Mouse (Mus musculus): Measurements from ENCODE around the gene Ormdl3.
"Not testable (repeated sequence)": the region's sequence is repeated elsewhere in the genome, so short reads cannot be mapped to it uniquely, and the experiment has no call there.

Ormdl3 gene

DNA sequence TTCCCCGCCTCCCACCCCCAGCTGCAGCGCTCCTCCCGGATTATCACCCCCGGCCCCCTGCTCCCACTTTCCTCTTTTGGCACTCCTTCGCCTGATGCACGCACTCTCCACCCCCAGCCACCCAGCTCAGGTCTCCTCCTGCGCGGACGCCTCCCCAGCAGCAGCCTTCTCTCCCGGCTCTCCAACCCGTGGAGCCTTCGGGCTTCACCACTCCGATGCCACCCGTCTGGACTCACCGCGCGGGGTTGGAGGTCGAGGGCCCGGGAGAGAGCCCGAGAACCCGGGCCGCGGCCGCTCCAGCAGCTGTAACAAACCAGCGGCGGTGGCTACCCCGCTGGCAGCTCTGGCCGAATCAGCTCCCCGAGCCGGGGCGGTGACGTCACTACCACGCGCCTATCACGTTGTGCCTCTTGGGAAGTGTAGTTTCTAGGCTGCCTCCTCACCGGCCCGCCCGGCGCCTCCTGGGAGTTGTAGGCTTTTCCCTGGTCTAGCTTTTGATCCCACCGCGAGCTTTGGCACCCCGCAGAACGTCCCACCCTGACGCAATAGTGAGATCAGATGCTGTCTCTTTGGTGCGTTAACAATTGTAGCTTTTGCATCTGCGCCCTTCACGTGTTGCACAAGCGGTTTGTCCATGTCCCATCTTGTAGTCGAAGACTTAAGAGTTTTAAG lies at the start of gene Ormdl3:
TSS of gene Ormdl3 (minus strand) at position 477 of the 672 bp plus-strand sequence.
- peak; percentile 92 to 94 for DNase-seq (ENCODE audit: low read depth in 1 of 2, low spot score in 2 of 2)

DNA sequence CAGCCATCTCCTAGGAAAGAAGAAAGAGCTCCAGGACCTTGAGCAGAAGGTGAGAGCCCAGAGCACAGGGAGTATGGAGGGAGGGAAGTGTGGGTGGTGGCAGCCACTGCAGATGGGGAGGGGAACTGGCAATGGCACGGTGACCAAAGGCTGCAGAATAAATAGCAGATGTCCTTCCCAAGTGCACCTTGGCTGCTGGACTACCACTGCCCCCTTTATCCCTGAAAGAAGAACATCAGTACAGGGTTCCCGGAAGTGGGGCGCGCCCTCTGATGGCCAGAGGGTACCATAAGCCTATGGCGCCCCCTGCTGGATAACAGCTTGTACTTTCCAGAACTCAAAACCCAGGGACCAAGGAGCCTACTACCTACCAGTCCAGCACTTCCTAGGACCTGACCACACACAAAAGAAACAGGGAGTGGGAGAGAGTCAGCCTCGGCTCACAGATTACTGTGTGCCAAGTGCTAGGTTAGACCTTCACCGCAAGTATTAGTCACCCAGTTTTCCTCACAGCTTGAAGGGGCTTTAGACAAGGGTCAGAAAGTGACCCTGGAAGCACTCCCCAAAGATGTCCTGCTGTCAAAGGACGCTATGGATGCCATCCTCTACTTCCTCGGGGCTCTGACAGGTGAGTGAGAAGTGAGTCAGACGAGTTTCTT lies 48.3 kb upstream of the Ormdl3 start:
- DNase-seq (ENCODE audit: low read depth in 1 of 2, low spot score in 2 of 2), result not testable (repeated sequence)

DNA sequence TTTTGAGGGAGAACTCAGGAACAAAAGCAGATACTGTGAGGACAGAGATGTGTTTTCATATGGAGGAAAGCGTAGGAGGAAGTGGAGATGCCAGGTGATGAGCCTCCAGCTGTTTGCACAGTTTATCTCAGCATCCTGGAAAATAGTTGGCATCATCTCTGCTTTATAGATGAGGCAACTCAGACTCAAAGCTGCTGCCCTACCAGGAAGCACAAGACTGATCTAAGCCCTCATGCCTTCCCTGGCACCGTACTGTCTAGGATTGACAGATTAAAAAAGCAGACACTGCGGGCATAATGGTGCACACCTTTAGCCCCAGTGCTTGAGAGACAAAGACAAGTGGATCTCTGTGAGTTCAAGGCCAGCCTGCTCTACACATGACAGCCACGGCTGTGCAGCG lies 43.5 kb upstream of the Ormdl3 start:
- DNase-seq (ENCODE audit: low read depth in 1 of 2, low spot score in 2 of 2), result no peak

DNA sequence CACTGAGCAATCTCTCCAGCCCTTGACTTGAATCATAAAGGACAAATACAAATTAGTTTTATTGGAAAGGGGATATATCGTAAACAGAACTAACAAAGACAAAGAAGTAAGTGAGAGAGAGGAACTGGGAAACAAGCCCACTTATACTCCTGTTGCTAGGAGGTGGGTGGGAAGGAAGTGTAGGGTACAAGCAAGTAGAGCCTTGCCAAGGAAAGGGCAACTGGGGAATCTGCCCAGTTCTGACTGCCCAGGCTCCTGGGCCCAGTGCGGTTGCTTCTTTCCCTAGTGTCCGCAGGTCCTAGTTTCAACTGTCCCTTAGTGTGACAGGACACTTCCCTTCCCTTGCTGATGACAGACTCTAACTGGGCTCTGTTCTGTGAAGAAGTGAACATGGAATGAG lies 41.5 kb upstream of the Ormdl3 start:
- DNase-seq (ENCODE audit: low read depth in 1 of 2, low spot score in 2 of 2), result no peak

DNA sequence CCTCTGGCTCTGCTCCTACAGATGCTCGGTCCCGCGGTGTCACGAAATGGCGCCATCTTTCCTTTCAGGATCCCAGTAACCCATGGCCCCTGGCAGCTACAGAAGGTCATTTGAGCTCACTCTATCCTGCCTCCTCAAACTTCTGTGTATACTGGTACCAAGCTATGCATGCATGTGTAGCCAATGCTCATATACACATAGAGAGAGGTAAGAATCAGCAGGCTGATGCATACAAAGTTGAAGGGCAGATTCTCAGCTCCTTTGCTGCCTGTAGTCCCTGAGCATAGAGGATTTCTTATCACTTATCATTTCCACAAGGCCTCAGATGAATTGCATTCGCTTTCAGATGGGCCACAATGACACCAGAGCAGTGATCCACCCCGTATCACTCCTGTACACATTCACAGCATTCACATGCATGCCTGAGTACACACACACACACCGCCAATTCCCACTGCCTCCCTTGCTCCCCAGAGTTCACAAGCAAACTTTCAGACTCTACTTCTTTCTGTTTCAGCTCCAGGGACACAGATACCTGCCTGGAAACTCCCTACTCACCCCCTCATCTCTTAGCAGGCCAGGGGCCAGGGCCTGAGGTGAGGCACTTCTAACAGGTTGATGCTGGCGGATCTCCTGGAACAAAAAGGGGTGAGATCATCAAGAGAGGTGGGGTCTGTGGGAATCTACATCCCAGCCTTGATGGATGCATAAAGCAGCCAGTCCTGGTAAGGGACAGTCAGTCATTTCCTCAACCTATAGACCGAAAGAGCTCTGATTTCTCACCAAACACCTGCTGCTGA lies 38.6 kb upstream of the Ormdl3 start, which contains the start of the genes Gm12355 and Gsdma3:
TSS of gene Gm12355 (minus strand) at position 51 of the 800 bp plus-strand sequence.
TSS of gene Gsdma3 (plus strand) at position 750 of the 800 bp plus-strand sequence.
- no peak for DNase-seq (ENCODE audit: low read depth in 1 of 2, low spot score in 2 of 2)

DNA sequence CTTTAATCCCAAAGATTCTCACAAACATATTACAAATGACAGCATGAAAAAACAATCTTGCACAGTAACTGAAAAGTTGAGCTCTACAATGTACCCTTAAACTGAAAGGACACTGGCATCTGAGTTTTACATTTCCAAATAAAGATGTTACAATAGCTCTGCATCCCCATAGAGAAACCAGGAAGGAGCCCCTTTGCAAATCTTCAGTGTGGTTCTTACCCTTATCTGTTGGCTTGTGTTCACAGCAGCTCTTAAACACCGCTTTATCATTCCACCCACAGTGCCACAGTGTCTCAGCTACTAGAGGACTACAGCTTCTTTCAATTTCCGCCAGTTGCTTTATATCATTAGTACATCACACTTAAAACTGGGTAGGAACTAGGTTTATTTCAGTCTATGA lies 37.2 kb upstream of the Ormdl3 start:
- DNase-seq (ENCODE audit: low read depth in 1 of 2, low spot score in 2 of 2), result not testable (repeated sequence)

DNA sequence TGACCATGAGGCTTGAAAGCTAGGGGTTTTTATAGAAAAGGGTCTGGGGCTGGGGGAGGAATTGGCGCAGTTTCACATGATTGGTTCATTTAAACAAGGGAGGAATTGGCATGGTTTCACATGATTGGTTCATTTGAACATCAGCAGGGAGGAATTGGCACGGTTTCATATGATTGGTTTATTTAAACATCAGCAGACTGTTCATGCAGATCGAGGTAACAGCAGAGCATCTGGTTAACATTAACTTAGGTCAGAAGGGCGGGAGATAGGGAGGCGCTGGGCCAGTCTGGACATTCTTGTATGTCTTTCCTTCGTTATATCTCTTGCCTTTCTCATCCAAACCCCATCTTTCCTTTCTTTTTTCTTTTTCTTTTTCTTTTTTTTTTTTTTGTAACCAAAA lies 36.8 kb upstream of the Ormdl3 start:
- DNase-seq (ENCODE audit: low read depth in 1 of 2, low spot score in 2 of 2), result not testable (repeated sequence)

DNA sequence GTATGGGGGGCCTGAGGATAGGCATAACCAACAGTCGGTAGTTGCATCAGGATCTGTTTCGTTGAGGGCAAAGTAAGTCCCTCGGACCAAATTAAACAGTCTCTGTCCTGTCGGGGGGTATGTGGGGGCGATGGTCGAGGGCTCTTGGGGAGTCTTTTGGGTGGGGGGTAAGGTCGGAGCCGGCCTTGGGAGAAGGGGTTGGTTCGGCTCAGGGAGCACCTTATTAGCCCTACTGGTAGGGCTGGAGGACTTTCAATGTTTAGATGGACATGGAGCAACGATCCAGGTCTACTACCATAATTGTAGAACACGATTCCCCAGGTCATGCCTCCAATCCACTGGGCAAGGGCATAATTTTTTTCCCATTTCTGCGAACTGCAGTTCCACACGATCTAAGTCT lies 33.6 kb upstream of the Ormdl3 start:
- DNase-seq (ENCODE audit: low read depth in 1 of 2, low spot score in 2 of 2), result no peak

DNA sequence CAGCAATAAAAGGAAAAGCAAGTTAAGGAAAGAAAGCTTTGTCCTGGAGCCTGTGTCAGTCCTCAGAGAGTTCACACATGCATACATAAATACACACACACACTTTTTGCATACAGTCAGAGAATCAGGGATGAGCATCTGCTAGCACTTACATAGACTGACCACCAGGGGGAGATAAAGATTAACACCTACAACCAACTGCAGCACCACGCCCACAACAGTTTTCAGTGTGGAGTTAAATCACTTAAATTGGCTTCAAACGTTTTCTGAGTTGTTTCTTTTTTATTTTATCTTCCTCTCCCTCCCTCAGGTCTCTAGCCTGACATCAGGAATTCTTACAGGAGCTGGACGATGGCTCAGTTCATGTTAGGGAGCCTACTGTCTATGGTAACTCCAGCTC lies 19.6 kb upstream of the Ormdl3 start:
- DNase-seq (ENCODE audit: low read depth in 1 of 2, low spot score in 2 of 2), result no peak

DNA sequence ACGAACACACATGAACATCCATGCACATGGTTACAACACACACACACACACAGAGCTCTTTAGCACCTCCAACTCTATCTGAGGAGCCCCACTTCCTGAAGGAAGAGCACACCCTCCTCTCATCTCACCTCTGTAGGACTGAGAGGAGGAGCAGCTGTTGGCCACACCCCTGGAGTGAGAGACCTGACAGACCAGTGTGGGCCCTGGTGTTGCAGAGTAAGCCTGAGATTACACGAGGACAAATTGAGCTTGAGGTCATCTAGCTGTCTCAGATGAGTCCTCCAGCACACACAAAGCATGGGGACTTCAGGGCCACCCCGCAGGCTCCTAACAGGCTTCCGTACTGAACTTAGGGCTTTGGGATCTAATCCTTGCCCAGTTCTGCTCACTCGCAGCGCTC lies 17.7 kb upstream of the Ormdl3 start:
- DNase-seq (ENCODE audit: low read depth in 1 of 2, low spot score in 2 of 2), result not testable (repeated sequence)

DNA sequence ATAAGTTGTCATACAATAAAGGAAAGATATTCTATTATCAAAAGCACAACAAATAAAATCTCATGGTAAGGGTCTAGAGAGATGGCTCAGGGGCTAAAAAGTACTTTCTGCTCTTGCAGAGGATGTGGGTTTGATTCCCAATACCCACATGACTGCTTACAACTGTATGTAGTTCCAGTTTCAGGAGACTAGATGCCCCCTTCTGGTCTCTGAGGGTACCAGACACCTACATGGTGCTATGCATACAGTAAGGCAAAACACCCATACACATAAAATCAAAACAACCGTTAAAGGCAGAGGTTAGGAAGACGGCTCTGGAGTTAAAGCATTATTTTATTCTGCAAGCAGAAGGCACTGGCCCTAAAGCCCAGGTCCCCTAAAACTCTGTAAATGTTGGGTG lies 16.8 kb upstream of the Ormdl3 start:
- DNase-seq (ENCODE audit: low read depth in 1 of 2, low spot score in 2 of 2), result no peak

DNA sequence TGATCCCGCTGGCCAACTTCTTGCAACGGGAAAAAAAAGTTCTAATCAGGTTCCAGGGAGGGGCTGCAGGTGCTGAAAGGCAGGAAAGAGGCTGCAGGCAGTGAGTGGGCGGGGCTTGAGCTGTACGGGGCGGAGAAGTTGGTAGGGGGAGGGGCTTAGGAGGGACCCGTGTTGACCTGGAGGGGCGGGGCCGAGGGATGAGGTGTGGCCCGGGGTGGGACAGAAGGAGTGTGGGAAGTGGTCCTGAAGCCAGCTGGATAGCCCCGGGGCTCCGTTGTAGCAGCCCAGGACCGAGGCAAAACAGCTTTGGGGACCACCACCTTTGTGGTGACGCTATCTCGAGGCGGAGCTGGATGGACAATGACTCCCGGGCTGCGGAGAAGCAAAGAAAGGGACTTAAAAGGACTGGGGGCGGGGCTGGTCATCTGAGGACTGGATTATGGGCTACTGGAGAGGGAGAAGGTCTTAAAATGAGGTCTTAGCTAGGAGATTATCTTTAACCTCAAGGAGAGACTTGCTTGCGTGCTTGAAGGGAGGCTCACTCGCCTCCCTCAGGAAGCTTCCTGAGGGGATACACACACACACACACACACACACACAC lies 15.0 kb upstream of the Ormdl3 start:
- DNase-seq (ENCODE audit: low read depth in 1 of 2, low spot score in 2 of 2), result no peak

DNA sequence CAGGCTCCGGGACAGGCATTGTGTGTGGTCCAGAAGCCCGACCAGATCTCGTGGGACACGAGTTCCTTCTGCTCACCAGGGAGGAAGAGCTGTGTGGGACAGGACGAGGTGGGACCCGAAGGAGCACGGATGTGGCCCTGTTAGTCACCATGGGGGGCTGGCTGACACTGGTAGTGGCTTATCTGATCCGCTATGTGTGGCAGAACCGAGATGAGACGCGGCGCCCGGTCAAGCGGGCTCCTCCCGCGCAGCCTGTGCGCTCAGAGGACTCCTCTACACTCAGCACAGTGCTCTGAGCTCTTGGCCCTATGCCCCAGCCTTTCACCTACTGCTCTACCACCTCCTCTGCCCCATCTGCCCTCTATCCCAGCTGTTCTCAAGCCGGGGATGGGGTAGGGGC lies 12.1 kb upstream of the Ormdl3 start:
- no peak for DNase-seq (ENCODE audit: low read depth in 1 of 2, low spot score in 2 of 2)

DNA sequence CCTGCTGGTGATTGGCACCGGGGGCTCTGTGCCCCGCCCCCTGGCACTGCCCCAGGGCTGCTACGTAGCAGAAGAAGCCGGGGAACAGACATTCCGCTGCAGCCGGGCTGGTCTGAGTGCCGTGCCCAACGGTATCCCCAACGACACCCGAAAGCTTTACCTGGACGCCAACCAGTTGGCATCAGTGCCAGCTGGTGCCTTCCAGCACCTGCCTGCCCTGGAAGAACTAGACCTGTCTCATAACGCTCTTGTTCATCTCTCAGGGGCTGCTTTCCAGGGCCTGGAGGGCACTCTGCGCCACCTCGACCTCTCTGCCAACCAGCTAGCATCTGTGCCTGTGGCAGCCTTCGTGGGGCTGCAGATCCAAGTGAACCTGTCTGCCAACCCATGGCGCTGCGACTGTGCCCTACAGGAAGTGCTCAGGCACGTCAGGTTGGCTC lies 11.7 kb upstream of the Ormdl3 start:
- no peak for DNase-seq (ENCODE audit: low read depth in 1 of 2, low spot score in 2 of 2)

DNA sequence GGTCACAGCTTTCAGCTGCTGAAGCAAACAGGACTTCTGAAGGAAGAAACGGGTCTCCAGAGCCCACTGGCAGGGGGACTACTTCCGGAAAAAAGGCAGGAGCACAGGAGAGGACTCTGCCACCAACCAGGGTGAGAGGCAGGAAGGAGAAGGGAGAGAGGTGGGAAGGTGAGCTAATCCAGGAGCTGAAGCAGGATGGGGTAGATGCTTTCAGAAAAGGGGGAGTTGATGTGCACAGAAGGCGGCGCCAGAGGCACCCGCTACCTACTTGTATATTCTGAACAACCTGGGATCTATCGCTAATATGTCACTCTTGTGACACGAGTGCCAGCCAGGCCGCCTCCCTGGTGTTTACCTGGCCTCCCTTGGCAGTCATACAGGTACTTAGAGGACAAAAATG lies 10.8 kb upstream of the Ormdl3 start, which contains the start of gene Lrrc3c:
TSS of gene Lrrc3c (plus strand) at position 301 of the 400 bp plus-strand sequence.
- no peak for DNase-seq (ENCODE audit: low read depth in 1 of 2, low spot score in 2 of 2)

DNA sequence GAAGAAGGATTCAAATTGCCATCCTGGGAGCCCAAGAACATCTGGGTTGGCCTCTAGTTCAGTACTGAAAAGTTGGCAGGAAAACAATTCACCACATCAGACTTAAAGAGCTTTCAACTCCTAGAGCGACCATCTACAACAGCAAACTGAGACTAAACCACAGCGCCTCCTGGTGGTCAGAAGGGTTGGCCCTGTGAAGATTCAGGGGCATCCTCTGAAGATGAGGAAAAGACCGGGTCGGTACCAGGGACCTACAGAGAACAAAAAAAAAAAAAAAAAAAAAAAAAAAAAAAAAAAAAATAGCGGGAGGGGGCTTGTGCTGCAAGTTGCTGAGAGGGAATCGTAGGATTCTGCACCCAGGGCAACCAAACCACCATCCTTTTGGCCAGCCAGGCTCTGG lies 10.2 kb upstream of the Ormdl3 start:
- peak in 1 of 2 experiments; percentile 41 for DNase-seq (ENCODE audit: low read depth in 1 of 2, low spot score in 2 of 2)

DNA sequence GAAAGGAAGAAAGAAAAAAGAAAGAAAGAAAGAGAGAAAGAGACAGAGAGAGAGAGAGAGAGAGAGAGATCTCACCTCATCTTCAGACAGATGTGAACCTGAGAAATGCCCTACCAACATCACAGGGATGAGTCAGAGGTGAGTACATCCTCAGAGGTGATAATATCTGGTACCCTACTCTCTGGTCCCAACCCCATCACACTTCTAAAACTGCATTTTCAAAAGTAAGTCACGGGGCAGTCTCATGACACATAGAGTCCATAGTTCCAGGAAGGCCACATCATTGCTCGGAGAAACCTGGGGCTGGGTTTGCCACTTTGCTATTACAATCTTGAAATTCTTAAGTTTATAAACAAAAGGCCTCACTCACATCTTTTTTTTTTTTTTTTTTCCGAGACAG lies 8.8 kb upstream of the Ormdl3 start:
- no peak for DNase-seq (ENCODE audit: low read depth in 1 of 2, low spot score in 2 of 2)

DNA sequence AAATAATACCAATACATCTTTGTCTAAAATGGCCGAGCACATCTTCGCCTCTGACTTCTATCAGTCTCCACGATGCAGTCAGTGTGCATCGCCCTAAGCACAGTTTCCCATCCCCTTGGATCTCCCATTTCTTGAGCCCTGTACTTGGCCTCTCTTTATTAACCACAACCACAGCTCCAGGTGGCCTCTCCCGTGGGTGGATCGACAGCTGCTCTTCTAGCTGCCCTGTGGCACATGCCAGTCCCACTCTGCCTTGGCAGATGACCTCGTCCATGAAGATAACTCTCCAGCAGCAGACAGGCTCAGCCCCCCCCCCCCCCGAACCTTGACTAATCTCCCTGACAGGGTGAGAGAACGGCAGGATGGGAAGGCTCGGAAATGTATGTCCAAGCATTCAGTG lies 8.3 kb upstream of the Ormdl3 start:
- no peak for DNase-seq (ENCODE audit: low read depth in 1 of 2, low spot score in 2 of 2)

DNA sequence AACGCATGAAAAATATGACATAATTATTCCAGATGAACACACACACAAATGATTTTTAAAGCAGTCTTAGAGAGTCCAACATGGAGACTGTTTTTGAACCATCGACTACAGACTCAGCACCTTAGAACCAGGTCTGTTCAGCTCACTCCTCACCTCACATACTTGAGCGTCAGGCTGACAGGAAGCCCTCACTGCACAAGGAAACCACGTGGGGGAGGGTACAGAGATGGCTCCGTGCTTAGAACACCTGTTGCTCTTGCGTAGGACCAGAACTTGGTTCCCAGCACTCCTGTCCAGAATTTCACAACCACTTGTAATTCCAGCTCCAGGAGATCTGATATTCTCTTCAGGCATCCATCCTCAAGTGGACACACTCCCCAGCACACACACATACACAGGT lies 7.9 kb upstream of the Ormdl3 start:
- DNase-seq (ENCODE audit: low read depth in 1 of 2, low spot score in 2 of 2), result no peak

DNA sequence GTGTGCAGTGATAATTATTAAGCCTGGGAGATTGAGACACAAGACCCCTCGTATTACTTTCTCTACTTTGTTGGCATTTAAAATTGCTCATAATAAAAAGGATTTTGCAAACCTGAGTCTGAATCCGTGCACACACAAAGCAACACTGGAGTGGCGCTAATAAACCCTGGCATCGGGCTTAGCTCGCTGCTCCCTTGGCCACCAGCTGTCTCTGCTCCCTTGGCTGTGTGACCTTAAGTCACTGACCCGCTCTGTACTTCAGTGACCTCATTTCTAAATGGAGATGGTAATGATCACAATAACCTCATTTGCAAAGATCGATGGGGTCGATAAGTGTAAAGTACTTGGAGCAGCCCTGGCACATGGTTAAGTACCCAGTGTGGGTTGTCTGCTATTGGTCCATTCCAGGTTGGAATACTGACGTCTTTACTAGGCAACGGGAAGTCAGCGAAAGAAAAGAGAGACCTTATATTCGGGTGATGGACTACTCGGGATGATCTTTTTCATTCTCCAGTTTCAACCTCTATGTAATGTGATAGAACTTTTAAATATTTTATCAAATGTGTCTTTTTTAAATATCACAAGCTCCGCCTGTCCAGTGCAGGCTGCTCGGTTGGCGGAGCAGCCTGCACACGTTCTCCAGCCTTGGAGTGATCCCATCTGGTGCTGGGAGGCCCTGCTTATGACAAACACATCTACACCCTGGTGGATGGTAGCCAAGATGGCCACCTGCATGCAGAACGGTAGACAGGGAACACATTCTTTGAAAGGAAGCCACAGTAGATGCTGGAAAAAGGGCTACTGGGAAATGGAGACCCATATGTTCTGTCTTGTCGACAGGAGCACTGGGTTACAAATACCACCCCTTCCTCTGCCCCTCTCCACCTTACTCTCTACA lies 3.6 kb upstream of the Ormdl3 start:
- no peak for DNase-seq (ENCODE audit: low read depth in 1 of 2, low spot score in 2 of 2)

Measured in monocyte, adult 2 months (primary cell).